Mouse (Mus musculus) heart, adult 8-10 months (tissue): ENCODE data around the gene Prss3. TPM values are rescaled to one million over a fixed set of nuclear protein-coding genes. Genes with fewer than 3 reads are reported as not detected.
"Not testable (repeated sequence)": the region's sequence is repeated elsewhere in the genome, so short reads cannot be mapped to it uniquely, and the experiment has no call there.

ENCODE experiments used
- DNase-seq: peaks from one replicate; pipeline ENCODE4 v3.0.0; 2022; ENCODE audit warnings: low spot score
- total RNA-seq, 4 experiments: library from RNA; stranded (reverse); gene quantifications; 2 replicates each; pipeline ENCODE4 v1.2.4; 2022

The Prss3 gene
- not detected for total RNA-seq

- not testable (repeated sequence) for DNase-seq
Observed at GRCm38 (mm10) chr6:41377578-41377977, at the start of gene Prss3. Gene Prss3 (minus strand): TSS chr6:41377678.

- not testable (repeated sequence) for DNase-seq
Observed at GRCm38 (mm10) chr6:41392056-41392455, 14.6 kb upstream of the Prss3 start, which contains the start of gene Gm5771. Gene Gm5771 (plus strand): TSS chr6:41392356.

GRCm38 (mm10) chr6:41391640-41392039 lies 14.2 kb upstream of the Prss3 start:
- not testable (repeated sequence) for DNase-seq

- DNase-seq, result no peak
Observed at GRCm38 (mm10) chr6:41386781-41387180, 9.3 kb upstream of the Prss3 start.

GRCm38 (mm10) chr6:41373772-41374171 lies 3.7 kb downstream of the Prss3 start:
- not testable (repeated sequence) for DNase-seq

- DNase-seq, result no peak
Observed at GRCm38 (mm10) chr6:41353932-41354331, 23.5 kb downstream of the Prss3 start, which contains the start of gene Try10. Gene Try10 (plus strand): TSS chr6:41354105.

Other genes with a start within 250 kb of the Prss3 start
- not detected for gene Try4, start 75.4 kb downstream of the Prss3 start, total RNA-seq
- gene Try5, start 60.8 kb downstream of the Prss3 start, total RNA-seq, result not detected
- gene Try10, start 23.6 kb downstream of the Prss3 start, total RNA-seq, result not detected
- gene Gm5771, start 14.7 kb upstream of the Prss3 start, total RNA-seq, result not detected
- not detected for gene Gm10334, start 68.5 kb upstream of the Prss3 start, total RNA-seq
- gene Prss1, start 81.3 kb upstream of the Prss3 start, total RNA-seq, result not detected
- gene Prss2, start 144.1 kb upstream of the Prss3 start, total RNA-seq, result not detected
- gene Ephb6, start 227.8 kb upstream of the Prss3 start, total RNA-seq, result 1 to 10 TPM in 2 of 4 experiments, under 1 TPM in 2; 0.41 to 1.7 (median 1.1) TPM